Mouse (Mus musculus): Measurements from ENCODE around the gene Gm867. TPM values are rescaled to one million over a fixed set of nuclear protein-coding genes. Genes with fewer than 3 reads are reported as not detected.

Gene Gm867
- total RNA-seq, 2 experiments from 2014 or later = 0.27 TPM; not detected in 1

DNA sequence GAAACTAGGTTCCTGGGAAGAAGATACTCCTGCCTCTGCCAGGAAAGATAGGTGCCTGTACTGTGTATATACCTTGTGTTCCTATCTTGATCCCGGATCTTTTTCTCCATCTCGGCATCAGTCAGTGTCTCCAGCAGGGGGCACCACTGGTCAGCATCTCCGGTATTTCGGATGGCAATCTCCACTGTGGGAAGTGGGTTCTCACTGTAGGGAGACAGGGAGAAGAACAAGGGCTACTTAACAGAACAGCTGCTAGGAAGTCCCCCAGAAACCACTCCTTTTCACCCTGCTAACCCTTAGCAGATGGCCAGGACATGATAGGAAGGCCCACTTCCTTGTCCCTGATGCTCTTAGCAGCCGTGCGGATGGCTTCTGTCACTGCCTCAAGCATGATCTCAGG, 43.1 kb downstream of the Gm867 start:
- peak; percentile 90 for DNase-seq

DNA sequence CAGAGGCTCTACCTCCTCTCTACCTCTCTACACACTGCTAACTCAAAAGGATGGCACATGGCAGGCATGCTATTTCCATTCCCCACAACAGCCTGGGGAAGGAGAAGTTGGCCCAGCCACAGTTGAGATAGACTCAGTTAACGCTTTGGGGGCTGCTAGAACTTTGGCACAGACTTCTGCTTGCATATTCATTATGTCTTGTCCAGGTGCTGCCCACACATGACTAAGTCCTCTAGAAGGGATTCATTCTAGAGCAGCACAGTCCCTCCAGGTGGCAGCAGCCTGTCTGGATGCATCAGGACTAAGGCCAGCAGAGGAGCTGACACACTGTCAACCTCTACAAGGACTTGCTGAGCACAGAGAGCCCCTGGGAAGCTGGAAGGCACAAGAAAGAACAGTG, 44.3 kb downstream of the Gm867 start:
- no peak for DNase-seq

DNA sequence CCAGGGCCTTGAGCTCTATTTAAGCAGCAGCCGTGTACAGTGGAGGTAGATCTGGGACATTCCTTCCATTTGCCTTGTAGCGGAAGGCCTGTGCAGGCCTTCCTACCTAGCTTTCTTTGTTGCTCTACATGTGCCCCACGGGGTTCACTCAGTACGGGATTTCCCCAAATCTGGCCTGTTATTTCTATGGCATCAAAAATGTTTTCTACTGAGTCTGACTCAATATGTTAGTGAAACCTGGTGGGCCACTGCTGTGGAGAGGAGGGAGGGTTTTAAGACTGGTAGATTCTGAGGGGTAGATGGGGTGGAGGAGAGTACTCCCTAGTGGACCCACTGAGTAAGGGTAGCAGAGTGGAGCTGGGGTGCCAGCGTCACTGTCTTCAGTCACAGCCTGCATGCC, 44.7 kb downstream of the Gm867 start:
- DNase-seq = no peak

DNA sequence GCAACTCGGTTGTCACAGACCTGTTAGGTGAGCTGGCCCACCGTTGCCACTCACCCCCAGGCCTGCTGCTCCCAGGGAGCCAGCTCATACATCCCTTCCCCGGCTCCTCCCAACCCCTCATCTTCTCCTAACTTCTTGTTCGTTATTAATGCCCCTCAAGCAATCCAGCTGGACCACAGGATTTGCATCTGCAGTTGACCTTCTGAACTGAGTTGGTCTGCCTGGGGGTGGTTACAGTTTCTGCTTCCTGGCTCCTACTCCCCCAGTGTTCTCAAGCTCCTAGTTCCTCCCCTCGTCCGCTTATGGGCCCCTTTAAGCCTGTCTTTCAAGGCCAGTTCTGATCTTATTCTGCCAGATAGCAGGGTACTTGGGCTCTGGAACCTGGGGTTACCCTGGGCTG, 45.9 kb downstream of the Gm867 start:
- DNase-seq = no peak

DNA sequence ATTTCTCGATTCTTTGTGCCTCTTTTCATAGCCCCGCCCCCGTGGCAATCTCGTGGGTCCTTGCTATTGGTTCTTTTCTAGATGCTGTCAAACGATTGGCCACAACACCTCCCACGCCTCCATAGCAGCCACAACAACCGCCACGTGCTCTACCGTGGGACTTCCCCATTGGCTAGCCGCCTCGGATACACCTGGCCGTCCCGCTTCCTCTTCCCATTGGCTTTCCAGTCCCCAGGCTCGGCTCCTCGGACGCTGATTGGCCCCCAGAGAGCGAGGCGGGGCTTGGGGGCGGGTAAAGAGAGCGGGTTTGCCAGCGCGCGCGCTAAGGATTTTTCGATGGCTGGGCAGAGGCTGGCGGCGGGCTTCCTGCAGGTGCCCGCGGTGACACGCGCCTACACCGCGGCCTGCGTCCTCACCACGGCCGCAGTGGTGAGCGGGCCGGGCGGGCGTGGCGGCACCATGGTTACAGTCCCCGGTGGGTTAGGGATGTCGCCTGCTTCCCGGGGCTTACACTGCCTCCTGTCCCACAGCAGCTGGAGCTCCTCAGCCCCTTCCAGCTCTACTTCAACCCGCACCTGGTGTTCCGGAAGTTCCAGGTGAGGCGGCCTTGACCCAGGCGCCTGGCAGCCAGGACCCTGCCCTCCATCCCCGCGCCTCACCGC, 47.3 kb downstream of the Gm867 start, which contains the start of gene Derl3:
Gene Derl3, plus strand, starts transcription at position 325 of the 662 bp plus-strand sequence.
- peak; percentile 80 for DNase-seq

DNA sequence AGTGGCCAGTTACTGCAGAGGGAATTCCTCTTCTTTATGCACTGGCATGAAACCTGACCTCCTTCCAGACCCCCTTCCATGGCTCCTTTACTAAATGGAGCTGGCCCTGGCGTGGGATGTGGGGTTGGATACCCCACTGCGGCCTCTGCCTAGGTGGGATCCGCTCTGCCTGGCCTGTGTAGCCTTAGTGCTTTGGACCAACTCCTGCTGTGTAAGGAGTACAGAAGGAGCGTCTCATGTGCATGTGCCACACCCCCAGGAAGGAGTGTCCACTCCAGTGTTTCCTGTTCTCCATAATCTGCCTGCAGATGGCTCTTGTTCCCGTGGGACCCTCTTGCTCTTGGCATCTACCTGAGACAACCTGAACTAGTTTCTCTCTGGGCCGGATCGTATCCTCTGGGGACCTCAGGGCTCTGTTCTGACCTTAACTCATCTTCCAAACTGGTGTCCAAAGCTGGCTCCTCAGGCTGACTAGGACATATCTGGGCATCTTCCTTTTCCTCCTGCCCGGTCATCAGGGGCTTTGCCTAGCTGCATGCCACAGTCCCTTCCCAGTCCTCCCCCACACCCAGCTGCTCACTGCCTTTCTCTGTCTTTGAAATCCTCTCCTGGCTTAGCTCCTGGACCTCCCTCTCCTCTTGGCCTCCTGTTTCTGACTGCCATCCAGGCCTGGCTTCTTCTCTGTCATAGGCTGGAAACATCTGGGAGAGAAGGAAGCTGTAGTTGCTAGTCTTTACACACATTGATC, 50.9 kb downstream of the Gm867 start:
- DNase-seq = no peak

Other genes starting within 250 kb of the Gm867 start
- gene Cabin1, start 176.3 kb downstream of the Gm867 start, total RNA-seq (2021) = 10 to 100 TPM; 11.7 to 18.7 TPM
- 10 to 100 TPM; 26.9 to 35.6 TPM for gene Ddt, start 167.3 kb downstream of the Gm867 start, total RNA-seq (2021)
- gene Gm20441, start 159.7 kb downstream of the Gm867 start, total RNA-seq (2021) = not detected
- 1 to 10 TPM; 6.0 to 6.3 TPM for gene Gstt3, start 159.3 kb downstream of the Gm867 start, total RNA-seq (2021)
- gene Gstt1, start 142.1 kb downstream of the Gm867 start, total RNA-seq (2021) = 10 to 100 TPM; 12.0 to 12.5 TPM
- not detected for gene Gstt4, start 118.1 kb downstream of the Gm867 start, total RNA-seq (2021)
- gene Gstt2, start 103.2 kb downstream of the Gm867 start, total RNA-seq (2021) = 1 to 10 TPM; 7.1 to 8.4 TPM
- gene Mif, start 80.4 kb downstream of the Gm867 start, total RNA-seq (2021) = 100 to 1,000 TPM; 146 to 148 TPM
- gene Derl3, start 47.3 kb downstream of the Gm867 start, total RNA-seq (2021) = under 1 TPM in 1 of 2 experiments, not detected in 1; 0.27 TPM
- 10 to 100 TPM; 30.5 to 39.1 TPM for gene Smarcb1, start 19.1 kb downstream of the Gm867 start, total RNA-seq (2021)
- 100 to 1,000 TPM; 592 to 715 TPM for gene Chchd10, start 7.5 kb downstream of the Gm867 start, total RNA-seq (2021)
- gene Mmp11, start 4.2 kb downstream of the Gm867 start, total RNA-seq (2021) = 1 to 10 TPM; 5.1 to 7.4 TPM
- 1 to 10 TPM in 1 of 2 experiments, not detected in 1; 1.1 TPM for gene Vpreb3, start 2.4 kb upstream of the Gm867 start, total RNA-seq (2021)
- gene Gm5134, start 13.8 kb upstream of the Gm867 start, total RNA-seq (2021) = not detected
- 10 to 100 TPM in 1 of 2 experiments, 1 to 10 TPM in 1; 9.5 to 10.3 TPM for gene Zfp280b, start 92.0 kb upstream of the Gm867 start, total RNA-seq (2021)
- not detected for gene Slc5a4b, start 170.3 kb upstream of the Gm867 start, total RNA-seq (2021)
- gene Slc5a4a, start 206.8 kb upstream of the Gm867 start, total RNA-seq (2021) = not detected